Mouse (Mus musculus): ENCODE measurements around the gene C3. TPM values are rescaled to one million over a fixed set of nuclear protein-coding genes. Genes with fewer than 3 reads are reported as not detected.
A peak's percentile ranks its signal among the peaks of the same experiment; 100 is the strongest.

Gene C3
- total RNA-seq (2012; rRNA removed): 0.22 and 0.37 TPM in 2 replicates

- Histone ChIP-seq H3K9ac (ENCODE audit: insufficient read depth, low read depth, low read length, poor library complexity, severe bottlenecking) (no peak within 1 kb of the TSS), H3K27ac (ENCODE audit: insufficient read depth, low read depth, low read length, poor library complexity, severe bottlenecking) (no peak within 1 kb of the TSS), H3K4me1 (ENCODE audit: control insufficient read depth in 2 of 2, insufficient read depth in 2 of 2, low read length in 2 of 2, poor library complexity in 1 of 2) (no peaks in the 10 kb centered on the region), H3K4me3 (ENCODE audit: insufficient read depth in 1 of 2, low read depth in 1 of 2, low read length in 2 of 2, poor library complexity in 1 of 2, severe bottlenecking in 1 of 2) (no peak within 1 kb of the TSS), H3K9me3 (ENCODE audit: control insufficient read depth, insufficient read depth, low read depth, low read length) (no peaks in the 10 kb centered on the region), H3K36me3 (ENCODE audit: control insufficient read depth, insufficient read depth, low read length, poor library complexity, severe bottlenecking) (no peaks in the 10 kb centered on the region)
- TF ChIP-seq ZC3H11A (IDR thresholded peaks at IDR 0.05; ENCODE audit: borderline replicate concordance, low read depth, low read length) (no peak), HCFC1 (IDR thresholded peaks at IDR 0.05; ENCODE audit: borderline replicate concordance, insufficient read depth, low read length) (no peak), ZNF384 (IDR thresholded peaks at IDR 0.05; ENCODE audit: low read depth, low read length) (no peak), MAFK (IDR thresholded peaks at IDR 0.05; ENCODE audit: insufficient read depth, low read depth, low read length) (no peak), CHD2 (IDR thresholded peaks at IDR 0.05; ENCODE audit: low read depth, low read length) (no peak)
- in situ Hi-C loops (cut with MboI; ENCODE audit: low sequenced_read_pairs in 2 of 2, unreplicated experiment in 2 of 2): no loop called here
- DNase-seq (ENCODE audit: low read depth, low spot score): no peak
Measured at GRCm38 (mm10) chr17:57228014-57228413, at the start of gene C3. C3 (minus strand) TSS chr17:57228136.

GRCm38 (mm10) chr17:57276634-57277121 lies 48.7 kb upstream of the C3 start:
- TF ChIP-seq ZNF384 (IDR thresholded peaks at IDR 0.05; ENCODE audit: low read depth, low read length): no peak
- no peak for TF ChIP-seq ZC3H11A (IDR thresholded peaks at IDR 0.05; ENCODE audit: borderline replicate concordance, low read depth, low read length)
- TF ChIP-seq HCFC1 (IDR thresholded peaks at IDR 0.05; ENCODE audit: borderline replicate concordance, insufficient read depth, low read length): no peak
- no peak for TF ChIP-seq CHD2 (IDR thresholded peaks at IDR 0.05; ENCODE audit: low read depth, low read length)
- Histone ChIP-seq H3K4me3 (ENCODE audit: insufficient read depth in 1 of 2, low read depth in 1 of 2, low read length in 2 of 2, poor library complexity in 1 of 2, severe bottlenecking in 1 of 2) (peak overlapping the region; percentile 39 to 53; a peak in 3 of 4 replicates), H3K9ac (ENCODE audit: insufficient read depth, low read depth, low read length, poor library complexity, severe bottlenecking) (no peak overlapping the region), H3K36me3 (ENCODE audit: control insufficient read depth, insufficient read depth, low read length, poor library complexity, severe bottlenecking) (no peaks in the 10 kb centered on the region), H3K4me1 (ENCODE audit: control insufficient read depth in 2 of 2, insufficient read depth in 2 of 2, low read length in 2 of 2, poor library complexity in 1 of 2) (peaks cover 5 to 25% of the 10 kb centered on the region in 2 experiments; a peak in 3 of 4 replicates), H3K27ac (ENCODE audit: insufficient read depth, low read depth, low read length, poor library complexity, severe bottlenecking) (no peak overlapping the region), H3K9me3 (ENCODE audit: control insufficient read depth, insufficient read depth, low read depth, low read length) (no peaks in the 10 kb centered on the region)
- in situ Hi-C loops (cut with MboI; ENCODE audit: low sequenced_read_pairs in 2 of 2, unreplicated experiment in 2 of 2): no loop called here
- DNase-seq (ENCODE audit: low read depth, low spot score): peak; percentile 84

GRCm38 (mm10) chr17:57275997-57276351 lies 48.0 kb upstream of the C3 start:
- Histone ChIP-seq H3K36me3 (ENCODE audit: control insufficient read depth, insufficient read depth, low read length, poor library complexity, severe bottlenecking) (no peaks in the 10 kb centered on the region), H3K9ac (ENCODE audit: insufficient read depth, low read depth, low read length, poor library complexity, severe bottlenecking) (no peak overlapping the region), H3K4me1 (ENCODE audit: control insufficient read depth in 2 of 2, insufficient read depth in 2 of 2, low read length in 2 of 2, poor library complexity in 1 of 2) (peaks cover 5 to 25% of the 10 kb centered on the region in 2 experiments; a peak in 3 of 4 replicates), H3K4me3 (ENCODE audit: insufficient read depth in 1 of 2, low read depth in 1 of 2, low read length in 2 of 2, poor library complexity in 1 of 2, severe bottlenecking in 1 of 2) (peak overlapping the region; percentile 72 to 86; a peak in 3 of 4 replicates), H3K9me3 (ENCODE audit: control insufficient read depth, insufficient read depth, low read depth, low read length) (no peaks in the 10 kb centered on the region), H3K27ac (ENCODE audit: insufficient read depth, low read depth, low read length, poor library complexity, severe bottlenecking) (no peak overlapping the region)
- no peak for DNase-seq (ENCODE audit: low read depth, low spot score)
- TF ChIP-seq CHD2 (IDR thresholded peaks at IDR 0.05; ENCODE audit: low read depth, low read length) (no peak), ZC3H11A (IDR thresholded peaks at IDR 0.05; ENCODE audit: borderline replicate concordance, low read depth, low read length) (no peak), ZNF384 (IDR thresholded peaks at IDR 0.05; ENCODE audit: low read depth, low read length) (no peak), HCFC1 (IDR thresholded peaks at IDR 0.05; ENCODE audit: borderline replicate concordance, insufficient read depth, low read length) (no peak), MAFK (IDR thresholded peaks at IDR 0.05; ENCODE audit: insufficient read depth, low read depth, low read length) (no peak)
- in situ Hi-C loops (cut with MboI; ENCODE audit: low sequenced_read_pairs in 2 of 2, unreplicated experiment in 2 of 2): no loop called here

- no peak overlapping the region for H3K27ac ChIP-seq (ENCODE audit: insufficient read depth, low read depth, low read length, poor library complexity, severe bottlenecking)
- H3K4me1 ChIP-seq (ENCODE audit: control insufficient read depth in 2 of 2, insufficient read depth in 2 of 2, low read length in 2 of 2, poor library complexity in 1 of 2): peaks cover 5 to 25% of the 10 kb centered on the region in 2 experiments; a peak in 3 of 4 replicates
- H3K9ac ChIP-seq (ENCODE audit: insufficient read depth, low read depth, low read length, poor library complexity, severe bottlenecking): peak overlapping the region; percentile 46
- peak; percentile 69 for DNase-seq (ENCODE audit: low read depth, low spot score)
- TF ChIP-seq ZNF384 (IDR thresholded peaks at IDR 0.05; ENCODE audit: low read depth, low read length) (no peak), ZC3H11A (IDR thresholded peaks at IDR 0.05; ENCODE audit: borderline replicate concordance, low read depth, low read length) (no peak)
- peak overlapping the region; percentile 72 to 86 for H3K4me3 ChIP-seq (ENCODE audit: insufficient read depth in 1 of 2, low read depth in 1 of 2, low read length in 2 of 2, poor library complexity in 1 of 2, severe bottlenecking in 1 of 2)
- H3K36me3 ChIP-seq (ENCODE audit: control insufficient read depth, insufficient read depth, low read length, poor library complexity, severe bottlenecking): no peaks in the 10 kb centered on the region
- in situ Hi-C loops (cut with MboI; ENCODE audit: low sequenced_read_pairs in 2 of 2, unreplicated experiment in 2 of 2): no loop called here
- H3K9me3 ChIP-seq (ENCODE audit: control insufficient read depth, insufficient read depth, low read depth, low read length): no peaks in the 10 kb centered on the region
Measured at GRCm38 (mm10) chr17:57275111-57275996, 47.4 kb upstream of the C3 start.
